Comparison of ENCODE assay signal across 26 mouse cellular contexts in genomic region chr17:73118134-73118533, GRCm38 (mm10).
"Had no signal": no experiment of that assay in that cellular context is flagged by ENCODE, and none has a peak within 500 bp of the region (broad histone marks: within the 10 kb centered on the region; RNA-seq: fewer than 3 reads in every experiment).

No protein-coding gene starts in this region.

- H3K27ac ChIP-seq: gastrocnemius, adult 2 months; heart, embryonic 13.5 days; heart, embryonic 15.5 days; hindbrain, embryonic 13.5 days; hindbrain, embryonic 15.5 days; hindbrain, postnatal 0 days; kidney, embryonic 15.5 days; kidney, postnatal 0 days; limb, embryonic 13.5 days; limb, embryonic 15.5 days; liver, embryonic 12.5 days had no signal

- H3K9ac ChIP-seq: heart, embryonic 13.5 days; heart, embryonic 15.5 days; hindbrain, embryonic 13.5 days; hindbrain, embryonic 15.5 days; kidney, embryonic 15.5 days; limb, embryonic 13.5 days; limb, embryonic 15.5 days; liver, embryonic 12.5 days had no signal

- H3K36me3 ChIP-seq: heart, embryonic 13.5 days; heart, embryonic 15.5 days; hindbrain, embryonic 13.5 days; hindbrain, embryonic 15.5 days; limb, embryonic 13.5 days; limb, embryonic 15.5 days; liver, embryonic 12.5 days had no signal

- H3K9me3 ChIP-seq: heart, embryonic 13.5 days; heart, embryonic 15.5 days; hindbrain, embryonic 13.5 days; hindbrain, embryonic 15.5 days; kidney, embryonic 15.5 days; limb, embryonic 13.5 days; limb, embryonic 15.5 days; liver, embryonic 12.5 days had no signal

- H3K4me3 ChIP-seq: gastrocnemius, adult 2 months; heart, embryonic 13.5 days; heart, embryonic 15.5 days; hindbrain, embryonic 13.5 days; hindbrain, embryonic 15.5 days; kidney, embryonic 15.5 days; limb, embryonic 13.5 days; limb, embryonic 15.5 days; liver, embryonic 12.5 days had no signal

- ATAC-seq: hindbrain, postnatal 0 days; intestine, embryonic 16.5 days; liver, embryonic 12.5 days had no signal

- H3K4me1 ChIP-seq: hindbrain, embryonic 13.5 days; hindbrain, embryonic 15.5 days; kidney, embryonic 15.5 days; limb, embryonic 13.5 days; limb, embryonic 15.5 days; liver, embryonic 12.5 days had no signal

- DNase-seq: gastrocnemius, adult 2 months; gastrocnemius, postnatal 10 days; gastrocnemius, postnatal 25 days; heart, adult 18-20 months; heart, postnatal 14 days; heart, postnatal 36 days; kidney, adult 11 months; kidney, adult 2 months; kidney, adult 9 months; kidney, postnatal 14 days; kidney, postnatal 36 days; layer of hippocampus, adult 9-11 months; layer of hippocampus, postnatal 36 days; left cerebral cortex, postnatal 4 days had no signal

- H3K27me3 ChIP-seq: heart, embryonic 13.5 days; heart, embryonic 15.5 days; hindbrain, embryonic 13.5 days; hindbrain, embryonic 15.5 days; kidney, embryonic 15.5 days; limb, embryonic 13.5 days; limb, embryonic 15.5 days; liver, embryonic 12.5 days had no signal

- H3K4me2 ChIP-seq: heart, embryonic 11.5 days; heart, embryonic 13.5 days; heart, embryonic 15.5 days; hindbrain, embryonic 13.5 days; hindbrain, embryonic 15.5 days; kidney, embryonic 15.5 days; limb, embryonic 13.5 days; limb, embryonic 15.5 days; liver, embryonic 12.5 days had no signal
